Mouse (Mus musculus): ENCODE measurements around the gene Tubg2.

Gene Tubg2

GRCm38 (mm10) chr11:101130056-101130756 is 25.5 kb upstream of the Tubg2 start:
- Histone ChIP-seq H3K36me3 (ENCODE audit: control insufficient read depth, insufficient read depth, low read length, poor library complexity, severe bottlenecking) (peaks cover 6% of the 10 kb centered on the region), H3K27me3 (ENCODE audit: control insufficient read depth, insufficient read depth, low read length, poor library complexity, severe bottlenecking) (no peaks in the 10 kb centered on the region)
- DNase-seq (ENCODE audit: low read depth, low spot score) = no peak

GRCm38 (mm10) chr11:101131187-101131586 is 24.5 kb upstream of the Tubg2 start:
- no peak for DNase-seq (ENCODE audit: low read depth, low spot score)

GRCm38 (mm10) chr11:101131701-101132100 is 24.0 kb upstream of the Tubg2 start:
- no peaks in the 10 kb centered on the region for H3K36me3 ChIP-seq (ENCODE audit: control insufficient read depth, insufficient read depth, low read length, poor library complexity, severe bottlenecking)
- peak; percentile 50 for DNase-seq (ENCODE audit: low read depth, low spot score)
- 0 out of 2 replicates have a peak, but pooled peaks cover 1% of the 10 kb centered on the region for H3K27me3 ChIP-seq (ENCODE audit: control insufficient read depth, insufficient read depth, low read length, poor library complexity, severe bottlenecking)

More at GRCm38 (mm10) chr11:101131187-101131586, 24.5 kb upstream of the Tubg2 start:
- peaks cover 4% of the 10 kb centered on the region for H3K36me3 ChIP-seq (ENCODE audit: control insufficient read depth, insufficient read depth, low read length, poor library complexity, severe bottlenecking)
- 0 out of 2 replicates have a peak, but pooled peaks cover 1% of the 10 kb centered on the region for H3K27me3 ChIP-seq (ENCODE audit: control insufficient read depth, insufficient read depth, low read length, poor library complexity, severe bottlenecking)

GRCm38 (mm10) chr11:101133037-101133436 is 22.7 kb upstream of the Tubg2 start:
- 0 out of 2 replicates have a peak, but pooled peaks cover 1% of the 10 kb centered on the region for H3K27me3 ChIP-seq (ENCODE audit: control insufficient read depth, insufficient read depth, low read length, poor library complexity, severe bottlenecking)
- DNase-seq (ENCODE audit: low read depth, low spot score) = no peak
- H3K36me3 ChIP-seq (ENCODE audit: control insufficient read depth, insufficient read depth, low read length, poor library complexity, severe bottlenecking) = no peaks in the 10 kb centered on the region

GRCm38 (mm10) chr11:101134217-101134865 is 21.4 kb upstream of the Tubg2 start:
- Histone ChIP-seq H3K27me3 (ENCODE audit: control insufficient read depth, insufficient read depth, low read length, poor library complexity, severe bottlenecking) (peaks cover 5% of the 10 kb centered on the region; the same call in 1 of the 2 replicates), H3K36me3 (ENCODE audit: control insufficient read depth, insufficient read depth, low read length, poor library complexity, severe bottlenecking) (no peaks in the 10 kb centered on the region)
- no peak for DNase-seq (ENCODE audit: low read depth, low spot score)

- Histone ChIP-seq H3K27me3 (ENCODE audit: control insufficient read depth, insufficient read depth, low read length, poor library complexity, severe bottlenecking) (peaks cover 5% of the 10 kb centered on the region; the same call in 1 of the 2 replicates), H3K36me3 (ENCODE audit: control insufficient read depth, insufficient read depth, low read length, poor library complexity, severe bottlenecking) (no peaks in the 10 kb centered on the region)
- DNase-seq (ENCODE audit: low read depth, low spot score) = no peak
Measured at GRCm38 (mm10) chr11:101137000-101137399, 18.7 kb upstream of the Tubg2 start.

- no peaks in the 10 kb centered on the region for H3K36me3 ChIP-seq (ENCODE audit: control insufficient read depth, insufficient read depth, low read length, poor library complexity, severe bottlenecking)
Measured at GRCm38 (mm10) chr11:101138536-101139181, 17.0 kb upstream of the Tubg2 start.

GRCm38 (mm10) chr11:101140164-101140819 is 15.4 kb upstream of the Tubg2 start:
- peak; percentile 28 for DNase-seq (ENCODE audit: low read depth, low spot score)
- H3K27me3 ChIP-seq (ENCODE audit: control insufficient read depth, insufficient read depth, low read length, poor library complexity, severe bottlenecking) = peaks cover 5% of the 10 kb centered on the region; the same call in 1 of the 2 replicates

More at GRCm38 (mm10) chr11:101138536-101139181, 17.0 kb upstream of the Tubg2 start:
- DNase-seq (ENCODE audit: low read depth, low spot score) = no peak
- peaks cover 5% of the 10 kb centered on the region; the same call in 1 of the 2 replicates for H3K27me3 ChIP-seq (ENCODE audit: control insufficient read depth, insufficient read depth, low read length, poor library complexity, severe bottlenecking)

GRCm38 (mm10) chr11:101141088-101141487 is 14.6 kb upstream of the Tubg2 start:
- no peaks in the 10 kb centered on the region for H3K36me3 ChIP-seq (ENCODE audit: control insufficient read depth, insufficient read depth, low read length, poor library complexity, severe bottlenecking)
- no peak for DNase-seq (ENCODE audit: low read depth, low spot score)
- H3K27me3 ChIP-seq (ENCODE audit: control insufficient read depth, insufficient read depth, low read length, poor library complexity, severe bottlenecking) = peaks cover 4% of the 10 kb centered on the region; the same call in 1 of the 2 replicates

More at GRCm38 (mm10) chr11:101140164-101140819, 15.4 kb upstream of the Tubg2 start:
- no peaks in the 10 kb centered on the region for H3K36me3 ChIP-seq (ENCODE audit: control insufficient read depth, insufficient read depth, low read length, poor library complexity, severe bottlenecking)

- DNase-seq (ENCODE audit: low read depth, low spot score) = no peak
- peaks cover 4% of the 10 kb centered on the region; the same call in 1 of the 2 replicates for H3K27me3 ChIP-seq (ENCODE audit: control insufficient read depth, insufficient read depth, low read length, poor library complexity, severe bottlenecking)
- no peaks in the 10 kb centered on the region for H3K36me3 ChIP-seq (ENCODE audit: control insufficient read depth, insufficient read depth, low read length, poor library complexity, severe bottlenecking)
Measured at GRCm38 (mm10) chr11:101142215-101142967, 13.3 kb upstream of the Tubg2 start.

GRCm38 (mm10) chr11:101143338-101144225 is 12.1 kb upstream of the Tubg2 start:
- peak; percentile 69 for DNase-seq (ENCODE audit: low read depth, low spot score)
- Histone ChIP-seq H3K36me3 (ENCODE audit: control insufficient read depth, insufficient read depth, low read length, poor library complexity, severe bottlenecking) (no peaks in the 10 kb centered on the region), H3K27me3 (ENCODE audit: control insufficient read depth, insufficient read depth, low read length, poor library complexity, severe bottlenecking) (0 out of 2 replicates have a peak, but pooled peaks cover 1% of the 10 kb centered on the region)

GRCm38 (mm10) chr11:101146377-101146776 is 9.3 kb upstream of the Tubg2 start:
- Histone ChIP-seq H3K36me3 (ENCODE audit: control insufficient read depth, insufficient read depth, low read length, poor library complexity, severe bottlenecking) (no peaks in the 10 kb centered on the region), H3K27me3 (ENCODE audit: control insufficient read depth, insufficient read depth, low read length, poor library complexity, severe bottlenecking) (no peaks in the 10 kb centered on the region)
- DNase-seq (ENCODE audit: low read depth, low spot score) = no peak

- H3K27me3 ChIP-seq (ENCODE audit: control insufficient read depth, insufficient read depth, low read length, poor library complexity, severe bottlenecking) = no peaks in the 10 kb centered on the region
- H3K36me3 ChIP-seq (ENCODE audit: control insufficient read depth, insufficient read depth, low read length, poor library complexity, severe bottlenecking) = no peaks in the 10 kb centered on the region
- DNase-seq (ENCODE audit: low read depth, low spot score) = no peak
Measured at GRCm38 (mm10) chr11:101148751-101149150, 7.0 kb upstream of the Tubg2 start.
